Mouse (Mus musculus): Measurements from ENCODE around the gene Nln. TPM values are rescaled to one million over a fixed set of nuclear protein-coding genes. Genes with fewer than 3 reads are reported as not detected.

The Nln gene
- polyA plus RNA-seq (2014; fragmentation: Illumina TruSeq; extraction: RNeasy Lipid Tissue Mini Kit (QIAGEN cat#74804); ENCODE audit: low read depth, low replicate concordance) = 81.1 TPM

DNA sequence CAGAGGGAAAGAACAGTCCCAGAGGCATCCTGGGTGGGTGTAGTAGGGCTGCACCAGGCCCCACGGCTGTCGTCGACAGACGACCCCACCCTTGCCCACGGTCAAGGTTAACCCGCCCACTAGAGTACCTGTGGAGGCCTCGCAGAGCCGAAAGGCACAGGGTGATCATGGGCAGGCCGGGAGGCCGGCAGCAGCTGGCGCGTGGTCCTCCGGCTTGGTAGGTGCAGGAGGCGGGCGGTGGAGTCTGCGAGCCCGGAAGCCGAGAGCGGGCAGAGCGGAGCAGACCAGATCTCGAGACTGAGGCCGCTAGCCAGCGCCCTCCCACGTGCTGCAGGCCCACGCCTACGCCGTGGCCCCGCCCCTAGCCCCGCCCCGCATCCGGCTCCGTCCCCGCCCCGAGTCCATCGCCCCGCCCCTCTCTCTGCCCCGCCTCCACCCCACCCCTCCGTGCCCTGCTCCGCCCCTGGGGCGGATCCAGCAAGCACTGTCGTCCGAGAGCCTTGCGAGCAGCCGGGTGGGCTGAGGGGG, at the start of gene Nln, which contains the start of gene Sgtb:
Nln (minus strand) TSS at position 327 of the 528 bp plus-strand sequence.
Sgtb (plus strand) TSS at position 454 of the 528 bp plus-strand sequence.

Other genes starting within 250 kb of the Nln start
- gene Erbin, start 189.1 kb downstream of the Nln start, polyA plus RNA-seq (2014; fragmentation: Illumina TruSeq; extraction: RNeasy Lipid Tissue Mini Kit (QIAGEN cat#74804); ENCODE audit: low read depth, low replicate concordance) = 342 TPM
- gene Sgtb, start 127 bp upstream of the Nln start, polyA plus RNA-seq (2014; fragmentation: Illumina TruSeq; extraction: RNeasy Lipid Tissue Mini Kit (QIAGEN cat#74804); ENCODE audit: low read depth, low replicate concordance) = 14.7 TPM
- gene Trappc13, start 68.9 kb upstream of the Nln start, polyA plus RNA-seq (2014; fragmentation: Illumina TruSeq; extraction: RNeasy Lipid Tissue Mini Kit (QIAGEN cat#74804); ENCODE audit: low read depth, low replicate concordance) = 143 TPM
- 90.7 TPM for gene Trim23, start 69.2 kb upstream of the Nln start, polyA plus RNA-seq (2014; fragmentation: Illumina TruSeq; extraction: RNeasy Lipid Tissue Mini Kit (QIAGEN cat#74804); ENCODE audit: low read depth, low replicate concordance)
- 21.9 TPM for gene Cenpk, start 119.0 kb upstream of the Nln start, polyA plus RNA-seq (2014; fragmentation: Illumina TruSeq; extraction: RNeasy Lipid Tissue Mini Kit (QIAGEN cat#74804); ENCODE audit: low read depth, low replicate concordance)
- gene Ppwd1, start 119.2 kb upstream of the Nln start, polyA plus RNA-seq (2014; fragmentation: Illumina TruSeq; extraction: RNeasy Lipid Tissue Mini Kit (QIAGEN cat#74804); ENCODE audit: low read depth, low replicate concordance) = 36.1 TPM
- 5.6 TPM for gene Adamts6, start 178.2 kb upstream of the Nln start, polyA plus RNA-seq (2014; fragmentation: Illumina TruSeq; extraction: RNeasy Lipid Tissue Mini Kit (QIAGEN cat#74804); ENCODE audit: low read depth, low replicate concordance)